Mouse (Mus musculus) forebrain, embryonic 16.5 days (tissue): ENCODE measurements at regions not wholly inside any gene's neighbourhood (a gene's known extent, or its start where the extent isn't known, plus 50 kb on each side); places are given as distances from the start of the nearest gene placed in this dataset.

Experiments used
- ATAC-seq: fragments of 200-750 bp; cut with Nextera tagmentation; 2 replicates; pipeline ENCODE4 v1.8.0; 2017; ENCODE audit warnings: mild to moderate bottlenecking, moderate library complexity
- H3K27ac ChIP-seq: fragments of 300-500 bp; sonication (generic); 2 replicates; pipeline ENCODE4 v1.5.1; 2014; ENCODE audit warnings: low read length, control low read depth
- H3K27me3 ChIP-seq: fragments of 300-500 bp; sonication (generic); replicated peaks from 2 replicates; pipeline ENCODE4 v1.6.1; 2014; ENCODE audit warnings: low read length; ENCODE audit not compliant: control insufficient read depth, insufficient read depth
- H3K36me3 ChIP-seq: fragments of 300-500 bp; sonication (generic); 2 replicates; pipeline ENCODE4 v1.6.1; 2014; ENCODE audit not compliant: control insufficient read depth, insufficient read depth
- H3K4me1 ChIP-seq: fragments of 300-500 bp; sonication (generic); replicated peaks from 2 replicates; pipeline ENCODE4 v1.6.1; 2014; ENCODE audit warnings: low read length; ENCODE audit not compliant: control insufficient read depth, insufficient read depth
- H3K4me2 ChIP-seq: fragments of 300-500 bp; sonication (generic); 2 replicates; pipeline ENCODE4 v1.6.1; 2014; ENCODE audit warnings: mild to moderate bottlenecking, low read length, control low read depth
- H3K4me3 ChIP-seq: fragments of 300-500 bp; sonication (generic); replicated peaks from 2 replicates; pipeline ENCODE4 v1.5.1; 2014; ENCODE audit warnings: mild to moderate bottlenecking, low read length, control low read depth
- H3K9ac ChIP-seq: fragments of 300-500 bp; sonication (generic); replicated peaks from 2 replicates; pipeline ENCODE4 v1.6.1; 2014; ENCODE audit warnings: low read depth, low read length, control low read depth
- H3K9me3 ChIP-seq: fragments of 300-500 bp; sonication (generic); 2 replicates; pipeline ENCODE4 v1.6.1; 2016; ENCODE audit warnings: low read length; ENCODE audit not compliant: control insufficient read depth
- whole genome bisulfite sequencing: fragments of 180-500 bp; shearing (Covaris S2); extraction: QIAGEN DNeasy Blood & Tissue Kit; methylation state at CpG from one replicate; pipeline ENCODE4 v1.1.7; 2014; 5-methylcytosine and 5-hydroxymethylcytosine counted together

DNA sequence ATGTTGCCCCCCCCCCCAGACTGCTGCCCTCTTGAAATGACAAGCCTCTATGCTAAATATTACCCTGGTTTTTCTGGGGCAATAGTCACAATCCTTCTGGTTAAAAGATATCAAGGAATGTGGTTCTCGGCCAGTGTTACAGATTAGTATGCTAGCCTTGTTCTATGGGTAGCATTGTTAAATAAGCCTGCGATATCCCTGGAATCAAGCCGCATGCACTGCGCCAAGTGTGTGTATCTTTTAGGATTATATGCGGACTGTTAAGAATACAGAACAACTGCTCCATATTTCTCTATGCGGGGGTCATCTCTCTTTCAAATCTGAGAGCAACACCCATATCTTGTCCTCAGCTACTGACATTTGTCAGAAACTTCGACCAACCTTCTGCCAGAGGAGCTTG lies 128.7 kb upstream of the Pitx2 start:
- Histone ChIP-seq H3K27me3 (no peaks in the 10 kb centered on the region; the same call in 1 of the 2 replicates), H3K9ac (no peak overlapping the region), H3K27ac (no peak overlapping the region), H3K4me2 (peak overlapping the region; percentile 31), H3K4me3 (no peak overlapping the region), H3K36me3 (no peaks in the 10 kb centered on the region), H3K4me1 (peaks cover 23% of the 10 kb centered on the region), H3K9me3 (no peaks in the 10 kb centered on the region)
- 17% methylated on average over 7 of the region's 7 CpGs for WGBS
- peak; percentile 52 for ATAC-seq

- H3K36me3 ChIP-seq, result no peaks in the 10 kb centered on the region
- no peak for ATAC-seq
- no peak overlapping the region for H3K4me2 ChIP-seq
- no peak overlapping the region for H3K27ac ChIP-seq
- whole genome bisulfite sequencing, result 27% methylated on average over 1 of the region's 1 CpGs
- H3K27me3 ChIP-seq, result no peaks in the 10 kb centered on the region
- peaks cover 7% of the 10 kb centered on the region for H3K4me1 ChIP-seq
- H3K4me3 ChIP-seq, result no peak overlapping the region
- no peak overlapping the region for H3K9ac ChIP-seq
- H3K9me3 ChIP-seq, result no peaks in the 10 kb centered on the region
These were observed 123.3 kb upstream of the Pitx2 start for GRCm38 (mm10) chr3:129076396-129076795.

DNA sequence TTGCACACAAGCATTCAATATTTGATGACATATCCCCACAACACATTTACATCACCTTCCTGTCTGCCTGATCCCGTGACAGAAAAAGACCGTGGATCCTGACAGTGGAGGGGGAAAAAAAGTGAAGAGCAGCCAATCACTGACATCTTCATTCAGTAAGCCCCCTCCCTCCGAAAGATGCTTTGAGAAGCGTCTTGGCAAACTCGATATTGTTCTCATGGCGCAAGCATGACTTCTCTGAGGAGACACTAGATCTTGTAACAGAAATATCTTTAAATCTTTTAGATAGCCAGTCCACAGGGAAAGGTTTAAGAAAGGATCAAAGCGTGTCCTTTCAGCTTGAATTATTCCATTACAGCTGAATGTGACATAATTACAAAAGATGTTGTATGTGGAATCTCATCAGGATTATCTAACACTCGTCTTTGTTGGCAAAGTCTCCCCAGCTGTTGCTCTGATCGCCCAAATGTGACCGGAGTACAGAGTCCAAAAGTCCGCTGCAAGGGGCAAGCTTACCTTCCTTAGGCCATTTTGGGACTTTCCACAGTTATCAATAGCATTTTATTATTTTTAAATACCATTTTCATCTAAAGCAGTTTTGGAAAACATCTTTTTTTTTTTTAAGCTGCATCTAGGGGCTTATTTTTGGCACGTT lies 95.8 kb upstream of the Pitx2 start:
- H3K4me2 ChIP-seq, result no peak overlapping the region

DNA sequence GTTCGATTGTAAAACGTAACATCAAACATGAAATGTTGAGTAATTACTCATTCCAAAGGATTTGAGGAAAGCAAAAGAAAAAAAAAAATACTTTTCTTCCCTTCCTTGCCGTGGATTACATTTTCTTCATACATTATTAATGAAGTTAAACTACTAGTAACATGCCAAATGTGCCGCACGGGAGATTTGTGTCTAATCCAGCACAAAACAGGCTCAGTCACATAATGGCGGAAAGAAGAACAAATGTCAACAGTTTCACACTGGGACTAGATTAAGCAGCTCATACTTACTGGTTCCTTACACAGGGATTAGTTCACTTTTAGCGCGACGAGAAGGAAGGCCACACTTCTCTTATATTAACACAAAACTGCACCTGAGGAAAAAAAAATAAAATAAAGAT lies 94.9 kb upstream of the Pitx2 start:
- Histone ChIP-seq H3K9me3 (no peaks in the 10 kb centered on the region), H3K4me3 (no peak overlapping the region), H3K4me1 (no peaks in the 10 kb centered on the region), H3K4me2 (no peak overlapping the region), H3K9ac (no peak overlapping the region), H3K27ac (no peak overlapping the region), H3K27me3 (no peaks in the 10 kb centered on the region), H3K36me3 (no peaks in the 10 kb centered on the region)
- 52% methylated on average over 9 of the region's 9 CpGs for WGBS
- no peak for ATAC-seq

More for the DNA sequence above, 95.8 kb upstream of the Pitx2 start:
- Histone ChIP-seq H3K4me1 (no peaks in the 10 kb centered on the region), H3K27me3 (no peaks in the 10 kb centered on the region), H3K27ac (no peak overlapping the region), H3K9me3 (peaks cover 3% of the 10 kb centered on the region; the same call in 1 of the 2 replicates), H3K9ac (no peak overlapping the region), H3K4me3 (no peak overlapping the region), H3K36me3 (no peaks in the 10 kb centered on the region)
- no peak for ATAC-seq
- 63% methylated on average over 12 of the region's 12 CpGs for WGBS

DNA sequence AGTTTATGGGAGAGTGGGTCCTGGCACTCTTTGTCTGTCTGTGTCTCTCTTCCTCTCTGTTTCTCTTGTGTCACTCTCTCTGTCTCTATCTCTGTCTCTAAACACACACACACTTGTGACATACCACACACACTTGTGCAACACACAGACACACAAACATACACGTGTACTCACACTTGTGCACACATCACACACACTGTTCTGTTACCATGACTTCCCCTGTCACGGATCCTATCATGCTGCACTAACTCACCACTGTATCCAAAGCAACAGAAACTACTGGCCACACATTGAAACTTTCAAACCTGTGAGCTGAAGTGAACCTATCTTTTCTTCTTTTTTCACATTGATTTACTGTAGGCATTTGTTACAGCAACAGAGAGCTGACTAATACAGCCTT lies 93.5 kb upstream of the Pitx2 start:
- 84% methylated on average over 2 of the region's 2 CpGs for WGBS
- Histone ChIP-seq H3K4me2 (no peak overlapping the region), H3K4me1 (no peaks in the 10 kb centered on the region), H3K27me3 (no peaks in the 10 kb centered on the region), H3K9me3 (no peaks in the 10 kb centered on the region), H3K27ac (no peak overlapping the region), H3K9ac (no peak overlapping the region), H3K36me3 (no peaks in the 10 kb centered on the region), H3K4me3 (no peak overlapping the region)
- no peak for ATAC-seq

DNA sequence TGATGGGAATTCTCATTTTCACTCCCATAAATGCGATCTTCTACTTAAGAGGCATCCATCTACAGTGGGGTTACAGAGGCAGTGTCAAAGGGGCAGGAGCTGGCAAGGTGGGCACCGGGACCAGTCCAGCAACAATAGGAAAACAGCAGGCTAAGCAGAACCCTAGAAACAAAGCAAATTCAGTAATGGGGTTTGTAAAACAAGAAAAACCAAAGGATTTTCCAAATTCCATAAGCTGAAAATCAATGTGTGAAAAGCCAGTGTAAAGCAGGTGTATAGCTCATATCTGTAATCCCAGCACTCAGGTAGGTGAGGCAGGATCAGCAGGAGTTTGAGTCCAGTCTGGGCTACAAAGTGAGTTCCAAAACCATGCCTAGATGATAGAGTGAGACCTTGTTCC lies 69.2 kb upstream of the Pitx2 start:
- ATAC-seq, result no peak
- Histone ChIP-seq H3K27me3 (no peaks in the 10 kb centered on the region), H3K4me3 (no peak overlapping the region), H3K4me2 (no peak overlapping the region), H3K4me1 (peaks cover 4% of the 10 kb centered on the region; the same call in 1 of the 2 replicates), H3K36me3 (no peaks in the 10 kb centered on the region), H3K27ac (no peak overlapping the region), H3K9me3 (no peaks in the 10 kb centered on the region), H3K9ac (no peak overlapping the region)
- 87% methylated on average over 2 of the region's 2 CpGs for WGBS

- peaks cover 4% of the 10 kb centered on the region; the same call in 1 of the 2 replicates for H3K4me1 ChIP-seq
- no peak for ATAC-seq
- WGBS, result 13% methylated on average over 8 of the region's 8 CpGs
- H3K9me3 ChIP-seq, result no peaks in the 10 kb centered on the region
- no peak overlapping the region for H3K27ac ChIP-seq
- no peak overlapping the region for H3K9ac ChIP-seq
- no peak overlapping the region for H3K4me2 ChIP-seq
- no peaks in the 10 kb centered on the region for H3K36me3 ChIP-seq
- H3K4me3 ChIP-seq, result no peak overlapping the region
- no peaks in the 10 kb centered on the region for H3K27me3 ChIP-seq
These were observed 68.5 kb upstream of the Pitx2 start for GRCm38 (mm10) chr3:129131140-129131539.

DNA sequence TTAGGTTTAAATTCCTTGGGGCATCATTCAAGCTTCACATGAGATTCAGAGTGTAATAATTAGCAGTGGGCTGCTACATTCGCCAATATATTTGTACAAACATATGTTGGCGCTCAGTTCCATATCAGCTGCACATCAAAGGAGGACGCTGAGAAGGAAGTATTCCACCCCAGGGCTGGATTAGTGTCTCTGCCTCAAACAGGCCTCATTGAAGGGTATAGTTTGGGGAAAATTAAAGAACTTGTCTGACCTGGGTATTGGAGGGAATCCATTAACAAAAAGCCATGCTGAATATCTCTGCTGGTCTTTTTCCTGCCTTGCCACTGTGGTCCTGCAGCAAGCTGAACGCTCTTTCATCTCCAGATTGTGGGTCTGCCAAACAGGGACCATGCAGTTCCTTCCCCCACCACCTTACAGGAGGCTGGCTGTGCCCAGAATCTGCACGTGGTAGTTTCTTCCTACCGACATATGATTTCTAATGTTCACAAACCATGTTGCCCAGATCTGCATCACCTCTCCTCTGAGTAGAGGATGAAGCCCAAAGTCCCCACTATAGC lies 67.7 kb upstream of the Pitx2 start:
- Histone ChIP-seq H3K9me3 (no peaks in the 10 kb centered on the region), H3K4me2 (no peak overlapping the region), H3K4me1 (peaks cover 4% of the 10 kb centered on the region; the same call in 1 of the 2 replicates), H3K36me3 (no peaks in the 10 kb centered on the region), H3K27ac (no peak overlapping the region), H3K4me3 (no peak overlapping the region), H3K9ac (no peak overlapping the region), H3K27me3 (no peaks in the 10 kb centered on the region)
- ATAC-seq, result peak; percentile 69
- WGBS, result 34% methylated on average over 6 of the region's 6 CpGs
